Comparison of ENCODE assay signal across 8 mouse cellular contexts in the genomic region with DNA sequence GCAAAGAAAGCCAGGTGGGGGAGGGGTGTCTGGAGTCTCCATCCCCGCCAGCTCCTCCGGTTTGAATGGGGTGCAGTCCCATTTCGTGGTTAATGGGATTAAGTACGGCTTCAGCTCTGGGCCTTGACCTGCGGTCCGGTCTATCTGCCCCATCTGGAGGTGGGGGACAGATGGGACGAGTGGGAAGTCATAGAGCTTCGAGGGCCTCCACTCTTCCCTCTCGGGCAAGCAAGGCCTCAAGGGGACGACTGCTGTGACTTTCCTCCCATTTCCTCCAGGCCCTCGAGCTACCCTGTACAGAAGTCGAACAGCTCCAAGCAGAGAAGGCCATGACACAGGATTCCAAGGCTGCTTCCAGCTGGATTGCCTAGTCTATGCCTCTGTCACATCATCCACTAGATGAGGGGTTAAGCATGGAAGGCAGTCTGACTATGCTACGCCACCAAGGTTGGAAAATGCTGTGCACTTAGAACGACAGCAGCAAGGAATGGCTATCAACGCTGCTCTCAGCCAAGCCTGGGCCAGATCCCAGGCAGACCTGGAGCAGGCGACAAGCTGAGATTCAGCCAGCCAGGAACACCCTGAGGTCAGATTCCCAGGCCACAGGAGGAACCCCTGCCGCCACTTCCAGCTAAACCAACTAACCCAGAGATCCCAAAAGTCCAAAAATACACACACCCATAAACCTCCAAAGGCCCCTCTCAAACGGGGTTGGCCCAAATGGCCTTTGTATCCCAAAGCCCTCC. TPM values are rescaled to one million over a fixed set of nuclear protein-coding genes. Genes with fewer than 3 reads are reported as not detected.
DNase-seq lines count a peak whose midpoint lies in the region; ATAC-seq lines count a peak whose summit lies in the region.

No protein-coding gene starts in this region.

- DNase-seq in right cerebral cortex, postnatal 14 days: peak; percentile 26
- DNase-seq in right cerebral cortex, adult 18-20 months: no peak
- DNase-seq in embryonic facial prominence, embryonic 11.5 days (ENCODE audit: low spot score): peak; percentile 48
- DNase-seq in lung, postnatal 14 days: peak; percentile 43
- no peak for DNase-seq in Muller cell, postnatal 12 days (ENCODE audit: inconsistent ontology term)

- no peak for ATAC-seq in embryonic facial prominence, embryonic 11.5 days (replicated peaks; ENCODE audit: insufficient number of reproducible peaks, low FRiP score, low TSS enrichment, low read depth)
- ATAC-seq in heart, embryonic 12.5 days (ENCODE audit: insufficient number of reproducible peaks, low FRiP score): no peak
- no peak for ATAC-seq in kidney, embryonic 16.5 days (ENCODE audit: low FRiP score, low TSS enrichment)
- ATAC-seq in stomach, embryonic 16.5 days (ENCODE audit: insufficient read depth, low FRiP score): no peak

- H3K4me1 ChIP-seq in embryonic facial prominence, embryonic 11.5 days (ENCODE audit: control insufficient read depth, insufficient read depth, low read length): peaks cover 24% of the 10 kb centered on the region
- H3K4me1 ChIP-seq in heart, embryonic 12.5 days (replicated peaks): peaks cover 44% of the 10 kb centered on the region
- peaks cover 29% of the 10 kb centered on the region for H3K4me1 ChIP-seq in kidney, embryonic 16.5 days (ENCODE audit: insufficient read depth, low read length)
- peaks cover 36% of the 10 kb centered on the region for H3K4me1 ChIP-seq in stomach, embryonic 16.5 days (ENCODE audit: control insufficient read depth, insufficient read depth, low read length)

- H3K4me3 ChIP-seq in embryonic facial prominence, embryonic 11.5 days (ENCODE audit: low read depth, low read length): peak overlapping the region; percentile 98
- peak overlapping the region; percentile 87 for H3K4me3 ChIP-seq in heart, embryonic 12.5 days
- H3K4me3 ChIP-seq in kidney, embryonic 16.5 days (ENCODE audit: low read length): peak overlapping the region; percentile 74
- H3K4me3 ChIP-seq in stomach, embryonic 16.5 days (replicated peaks; ENCODE audit: low read length): peak overlapping the region; percentile 88

- H3K27ac ChIP-seq in embryonic facial prominence, embryonic 11.5 days (replicated peaks; ENCODE audit: low read depth, low read length): peak overlapping the region; percentile 100
- peak overlapping the region; percentile 99 for H3K27ac ChIP-seq in heart, embryonic 12.5 days (ENCODE audit: poor library complexity, severe bottlenecking)
- peak overlapping the region; percentile 100 for H3K27ac ChIP-seq in kidney, embryonic 16.5 days (ENCODE audit: low read length)
- peak overlapping the region; percentile 100 for H3K27ac ChIP-seq in stomach, embryonic 16.5 days (ENCODE audit: low read length)

- WGBS in embryonic facial prominence, embryonic 11.5 days: 2% methylated on average over 18 of the region's 18 CpGs
- WGBS in heart, embryonic 12.5 days: 3% methylated on average over 18 of the region's 18 CpGs
- 9% methylated on average over 18 of the region's 18 CpGs for WGBS in kidney, embryonic 16.5 days
- WGBS in stomach, embryonic 16.5 days: 9% methylated on average over 18 of the region's 18 CpGs

- peak overlapping the region; percentile 93 for H3K4me2 ChIP-seq in embryonic facial prominence, embryonic 11.5 days (ENCODE audit: low read depth, low read length)
- peak overlapping the region; percentile 89 for H3K4me2 ChIP-seq in heart, embryonic 12.5 days
- H3K4me2 ChIP-seq in kidney, embryonic 16.5 days (replicated peaks; ENCODE audit: low read depth, low read length): peak overlapping the region; percentile 94
- H3K4me2 ChIP-seq in stomach, embryonic 16.5 days (ENCODE audit: low read depth, low read length): peak overlapping the region; percentile 88

- peaks cover 2% of the 10 kb centered on the region for H3K36me3 ChIP-seq in embryonic facial prominence, embryonic 11.5 days (replicated peaks; ENCODE audit: control insufficient read depth, insufficient read depth, low read depth, low read length)
- H3K36me3 ChIP-seq in heart, embryonic 12.5 days: peaks cover 12% of the 10 kb centered on the region
- H3K36me3 ChIP-seq in kidney, embryonic 16.5 days (ENCODE audit: insufficient read depth, low read length): peaks cover 10% of the 10 kb centered on the region; the same call in 1 of the 2 replicates
- no peaks in the 10 kb centered on the region for H3K36me3 ChIP-seq in stomach, embryonic 16.5 days (ENCODE audit: control insufficient read depth, insufficient read depth, low read length)

- no peaks in the 10 kb centered on the region for H3K9me3 ChIP-seq in embryonic facial prominence, embryonic 11.5 days (replicated peaks; ENCODE audit: control insufficient read depth, low read length)
- no peaks in the 10 kb centered on the region for H3K9me3 ChIP-seq in heart, embryonic 12.5 days (replicated peaks)
- H3K9me3 ChIP-seq in kidney, embryonic 16.5 days (ENCODE audit: low read length): no peaks in the 10 kb centered on the region
- H3K9me3 ChIP-seq in stomach, embryonic 16.5 days (replicated peaks; ENCODE audit: control insufficient read depth, low read length): no peaks in the 10 kb centered on the region

- no peaks in the 10 kb centered on the region for H3K27me3 ChIP-seq in embryonic facial prominence, embryonic 11.5 days (ENCODE audit: control insufficient read depth, insufficient read depth, low read length)
- H3K27me3 ChIP-seq in heart, embryonic 12.5 days (replicated peaks): no peaks in the 10 kb centered on the region
- no peaks in the 10 kb centered on the region for H3K27me3 ChIP-seq in kidney, embryonic 16.5 days (ENCODE audit: insufficient read depth, low read length)
- no peaks in the 10 kb centered on the region for H3K27me3 ChIP-seq in stomach, embryonic 16.5 days (ENCODE audit: control insufficient read depth, insufficient read depth, low read length)

- peak overlapping the region; percentile 100 for H3K9ac ChIP-seq in embryonic facial prominence, embryonic 11.5 days (replicated peaks; ENCODE audit: low read length)
- peak overlapping the region; percentile 100 for H3K9ac ChIP-seq in heart, embryonic 12.5 days
- peak overlapping the region; percentile 91 for H3K9ac ChIP-seq in kidney, embryonic 16.5 days (replicated peaks; ENCODE audit: low read length)
- H3K9ac ChIP-seq in stomach, embryonic 16.5 days (ENCODE audit: low read length): peak overlapping the region; percentile 100

RNA-seq across cellular contexts. Expression of a gene that starts 4.3 kb away (rescaled TPM):
- polyA plus RNA-seq in embryonic facial prominence, embryonic 11.5 days (2014; fragmentation: Nextera tagmentation; extraction: Ambion mirVana): 26.4 and 31.0 TPM in 2 replicates
- 31.7 and 34.7 TPM in 2 replicates for polyA plus RNA-seq in heart, embryonic 12.5 days (2016; fragmentation: Nextera tagmentation; extraction: Ambion mirVana)
- 18.2 and 20.6 TPM in 2 replicates for polyA plus RNA-seq in kidney, embryonic 16.5 days (2015; fragmentation: Nextera tagmentation; extraction: Ambion mirVana)
- polyA plus RNA-seq in stomach, embryonic 16.5 days (2015; fragmentation: Nextera tagmentation; extraction: Ambion mirVana): 15.3 and 16.9 TPM in 2 replicates

Comparison
In these comparisons a context has a peak if more than half of its experiments do, and no peak if none do; other contexts are left out.
1. DNase-seq: peak in right cerebral cortex, postnatal 14 days (single experiment), embryonic facial prominence, embryonic 11.5 days (single experiment) and lung, postnatal 14 days (single experiment); none in right cerebral cortex, adult 18-20 months (single experiment) and Muller cell, postnatal 12 days (single experiment).
2. Peak in every context shown above with its lines, with median percentiles within 50 percentile points of each other: H3K27ac ChIP-seq, H3K4me2 ChIP-seq, H3K4me3 ChIP-seq and H3K9ac ChIP-seq.